Mouse (Mus musculus) neural tube, embryonic 15.5 days (tissue): Measurements from ENCODE around the gene Lilra5. TPM values are rescaled to one million over a fixed set of nuclear protein-coding genes. Genes with fewer than 3 reads are reported as not detected.
"Not testable (repeated sequence)": the region's sequence is repeated elsewhere in the genome, so short reads cannot be mapped to it uniquely, and the experiment has no call there.

Experiments used
- ATAC-seq: fragments of 200-750 bp; cut with Nextera tagmentation; 2 replicates; pipeline ENCODE4 v1.8.0; 2017; ENCODE audit warnings: mild to moderate bottlenecking, moderate TSS enrichment, moderate library complexity; ENCODE audit not compliant: low FRiP score
- H3K27ac ChIP-seq: fragments of 300-500 bp; sonication (generic); replicated peaks from 2 replicates; pipeline ENCODE4 v1.5.1; 2015; ENCODE audit warnings: mild to moderate bottlenecking, inconsistent platforms
- H3K27me3 ChIP-seq: fragments of 300-500 bp; sonication (generic); replicated peaks from 2 replicates; pipeline ENCODE4 v1.6.1; 2015; ENCODE audit warnings: inconsistent platforms
- H3K36me3 ChIP-seq: fragments of 300-500 bp; sonication (generic); 2 replicates; pipeline ENCODE4 v1.6.1; 2015; ENCODE audit warnings: inconsistent platforms
- H3K4me1 ChIP-seq: fragments of 300-500 bp; sonication (generic); 2 replicates; pipeline ENCODE4 v1.6.1; 2015; ENCODE audit warnings: inconsistent platforms
- H3K4me2 ChIP-seq: fragments of 300-500 bp; sonication (generic); 2 replicates; pipeline ENCODE4 v1.6.1; 2015; ENCODE audit warnings: inconsistent platforms, mild to moderate bottlenecking, moderate library complexity
- H3K4me3 ChIP-seq: fragments of 300-500 bp; sonication (generic); replicated peaks from 2 replicates; pipeline ENCODE4 v1.5.1; 2015; ENCODE audit warnings: mild to moderate bottlenecking, inconsistent platforms
- H3K9ac ChIP-seq: fragments of 300-500 bp; sonication (generic); replicated peaks from 2 replicates; pipeline ENCODE4 v1.6.1; 2015; ENCODE audit warnings: mild to moderate bottlenecking, inconsistent platforms
- H3K9me3 ChIP-seq: fragments of 300-500 bp; sonication (generic); replicated peaks from 2 replicates; pipeline ENCODE4 v1.6.1; 2016; ENCODE audit warnings: inconsistent platforms
- WGBS: fragments of 180-500 bp; shearing (Covaris S2); methylation state at CpG from one replicate; pipeline ENCODE4 v1.1.7; 2015; ENCODE audit warnings: mixed read lengths; 5-methylcytosine and 5-hydroxymethylcytosine counted together
- polyA plus RNA-seq: library from polyadenylated mRNA; unstranded; fragments of >200 nt; fragmentation: Nextera tagmentation; extraction: Ambion mirVana; gene quantifications from 2 replicates; pipeline ENCODE4 v1.2.1, GENCODE M21; 2015

Lilra5 gene
- polyA plus RNA-seq = 0.14 TPM in 1 of 2 replicates, not detected in the other

DNA sequence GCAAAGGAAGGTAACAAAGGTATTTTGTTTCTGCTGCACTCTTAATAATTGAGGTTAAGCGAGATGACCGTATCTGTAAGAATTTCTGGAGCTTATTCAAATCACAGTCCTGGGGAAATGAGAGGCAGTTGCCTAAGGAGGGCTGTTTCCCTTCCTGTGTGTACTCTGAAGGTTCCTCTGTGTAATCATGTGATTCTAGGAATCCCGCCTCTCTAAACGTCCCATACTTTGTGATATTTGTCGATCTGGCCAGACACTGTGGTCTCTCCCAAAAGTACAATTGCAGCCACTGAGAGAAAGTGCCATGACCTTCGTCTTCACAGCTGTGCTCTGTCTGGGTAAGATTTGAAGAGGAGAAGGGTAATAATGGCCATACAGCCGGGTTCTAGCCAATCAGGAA is at the start of gene Lilra5:
Gene Lilra5 (plus strand): TSS at position 301 of the 400 bp plus-strand sequence.
- no peak for ATAC-seq
- no peak within 1 kb of the TSS for H3K9ac ChIP-seq
- H3K27ac ChIP-seq = no peak within 1 kb of the TSS
- H3K9me3 ChIP-seq = no peaks in the 10 kb centered on the region
- no peak within 1 kb of the TSS for H3K4me3 ChIP-seq
- no peaks in the 10 kb centered on the region for H3K4me1 ChIP-seq
- H3K36me3 ChIP-seq = no peaks in the 10 kb centered on the region
- WGBS = 79% methylated on average over 7 of the region's 7 CpGs
- no peak within 1 kb of the TSS for H3K4me2 ChIP-seq
- no peaks in the 10 kb centered on the region for H3K27me3 ChIP-seq

DNA sequence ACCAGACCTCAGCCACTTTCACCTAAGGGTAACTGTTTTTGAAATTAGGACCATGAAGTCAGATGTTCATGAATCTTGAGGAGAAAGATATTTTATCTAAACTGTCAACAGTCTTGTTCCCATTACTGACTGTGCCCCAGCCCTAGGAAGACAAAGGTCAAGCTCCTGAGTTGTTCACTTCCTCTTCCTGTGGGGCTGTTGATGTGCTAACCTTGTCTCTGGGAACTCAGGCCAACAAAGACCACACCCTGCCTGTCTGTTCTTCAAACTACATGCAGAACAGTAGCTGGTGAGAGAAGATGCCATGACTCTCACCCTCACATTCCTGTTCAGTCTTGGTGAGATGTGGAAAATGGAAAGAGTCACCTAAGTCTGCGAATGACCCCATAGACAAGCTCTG is 30.4 kb upstream of the Lilra5 start:
- WGBS = 79% methylated on average over 1 of the region's 1 CpGs
- no peak overlapping the region for H3K4me3 ChIP-seq

DNA sequence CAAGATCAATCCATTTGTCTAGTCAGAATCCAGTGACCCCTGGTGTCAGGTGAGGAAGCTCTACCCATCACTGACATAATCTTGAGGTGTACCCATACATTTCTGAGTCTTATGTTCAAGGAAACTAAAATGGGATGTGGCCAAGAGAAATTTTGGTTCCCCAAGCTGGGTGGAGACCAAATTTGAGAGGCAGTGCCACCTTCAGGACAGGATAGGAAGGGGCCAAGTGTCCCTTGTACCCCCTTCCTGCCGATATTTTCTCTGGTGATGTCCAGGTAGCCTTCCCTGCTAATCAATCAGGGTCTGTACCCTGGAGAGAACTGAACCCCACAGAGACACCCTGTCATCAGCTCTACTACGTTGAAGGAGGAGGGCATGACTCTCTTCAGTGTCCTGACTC is 28.9 kb upstream of the Lilra5 start:
- no peak for ATAC-seq
- no peak overlapping the region for H3K4me2 ChIP-seq
- H3K27ac ChIP-seq = no peak overlapping the region
- H3K9ac ChIP-seq = no peak overlapping the region
- no peaks in the 10 kb centered on the region for H3K36me3 ChIP-seq
- H3K9me3 ChIP-seq = no peaks in the 10 kb centered on the region
- H3K4me1 ChIP-seq = no peaks in the 10 kb centered on the region
- whole genome bisulfite sequencing = 43% methylated on average over 2 of the region's 2 CpGs
- H3K27me3 ChIP-seq = no peaks in the 10 kb centered on the region
- no peak overlapping the region for H3K4me3 ChIP-seq

More for the DNA sequence above, 30.4 kb upstream of the Lilra5 start:
- H3K9ac ChIP-seq = no peak overlapping the region
- ATAC-seq = no peak
- no peaks in the 10 kb centered on the region for H3K4me1 ChIP-seq
- H3K27ac ChIP-seq = no peak overlapping the region
- no peaks in the 10 kb centered on the region for H3K27me3 ChIP-seq
- no peaks in the 10 kb centered on the region for H3K9me3 ChIP-seq
- H3K4me2 ChIP-seq = no peak overlapping the region
- H3K36me3 ChIP-seq = no peaks in the 10 kb centered on the region

DNA sequence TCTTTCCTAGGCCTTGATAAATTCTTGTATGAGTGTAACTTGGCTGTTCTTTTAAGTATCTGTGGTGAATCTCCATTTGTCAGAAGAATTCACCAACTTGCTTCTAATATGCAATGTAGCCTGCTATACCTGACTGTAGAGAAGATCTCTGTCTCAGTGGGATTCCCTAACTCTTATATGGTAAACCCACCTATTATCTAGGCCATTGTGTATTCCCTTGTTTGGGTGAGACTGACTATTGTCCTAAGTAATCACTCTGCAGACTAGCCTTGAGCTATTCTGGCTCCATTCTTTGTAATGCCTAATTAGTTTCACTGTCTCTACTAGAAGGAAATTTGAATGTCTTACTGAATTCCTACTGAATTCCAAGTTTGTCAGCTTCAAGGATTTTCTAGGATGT is 24.1 kb upstream of the Lilra5 start:
- H3K4me3 ChIP-seq, H3K4me1 ChIP-seq, ATAC-seq, H3K9me3 ChIP-seq, H3K9ac ChIP-seq, H3K27ac ChIP-seq, H3K4me2 ChIP-seq, H3K36me3 ChIP-seq, H3K27me3 ChIP-seq: not testable (repeated sequence)

DNA sequence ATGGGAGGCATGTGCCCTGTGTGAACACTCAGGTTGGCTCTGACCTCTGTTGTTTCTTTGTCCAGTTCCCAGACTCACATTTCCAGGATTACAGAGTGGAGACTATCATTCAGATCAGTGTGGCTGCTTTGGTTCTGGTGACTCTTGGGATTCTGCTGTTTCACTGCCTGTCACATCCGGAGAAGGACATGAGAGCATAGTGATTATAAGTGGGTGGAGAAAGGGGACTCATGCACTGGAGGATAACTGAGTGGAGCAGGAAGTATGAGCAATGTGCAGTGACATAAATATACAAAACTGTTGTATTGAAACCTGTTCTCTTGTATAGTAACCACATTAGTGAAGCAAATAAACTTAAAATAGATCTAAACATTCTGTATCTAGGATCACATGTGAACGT is 22.2 kb upstream of the Lilra5 start:
- ATAC-seq = no peak
- H3K4me3 ChIP-seq = no peak overlapping the region

DNA sequence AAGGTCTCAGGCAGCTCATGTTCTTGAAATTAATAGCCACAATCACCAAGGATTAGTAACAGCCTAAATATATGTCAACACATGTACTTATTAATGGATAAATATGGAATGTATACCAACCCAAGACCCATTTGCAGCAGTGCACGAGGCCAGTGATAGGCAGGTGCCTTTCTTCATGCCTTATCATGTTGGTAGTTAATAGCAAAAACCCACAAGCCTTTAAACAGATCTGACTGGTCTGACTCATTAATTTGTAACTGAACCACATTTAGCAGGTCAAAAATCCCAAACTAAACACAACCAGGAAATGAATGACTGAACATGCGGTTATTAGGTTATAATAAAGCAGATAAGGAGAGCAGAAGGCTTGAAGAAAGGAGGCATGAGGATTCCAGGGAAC is 21.7 kb upstream of the Lilra5 start:
- 81% methylated on average over 2 of the region's 2 CpGs for WGBS

More for the DNA sequence above, 22.2 kb upstream of the Lilra5 start:
- H3K27ac ChIP-seq = no peak overlapping the region
- H3K27me3 ChIP-seq = no peaks in the 10 kb centered on the region
- no peaks in the 10 kb centered on the region for H3K36me3 ChIP-seq
- no peak overlapping the region for H3K9ac ChIP-seq
- H3K4me1 ChIP-seq = no peaks in the 10 kb centered on the region
- no peaks in the 10 kb centered on the region for H3K9me3 ChIP-seq
- 81% methylated on average over 2 of the region's 2 CpGs for WGBS
- H3K4me2 ChIP-seq = no peak overlapping the region

DNA sequence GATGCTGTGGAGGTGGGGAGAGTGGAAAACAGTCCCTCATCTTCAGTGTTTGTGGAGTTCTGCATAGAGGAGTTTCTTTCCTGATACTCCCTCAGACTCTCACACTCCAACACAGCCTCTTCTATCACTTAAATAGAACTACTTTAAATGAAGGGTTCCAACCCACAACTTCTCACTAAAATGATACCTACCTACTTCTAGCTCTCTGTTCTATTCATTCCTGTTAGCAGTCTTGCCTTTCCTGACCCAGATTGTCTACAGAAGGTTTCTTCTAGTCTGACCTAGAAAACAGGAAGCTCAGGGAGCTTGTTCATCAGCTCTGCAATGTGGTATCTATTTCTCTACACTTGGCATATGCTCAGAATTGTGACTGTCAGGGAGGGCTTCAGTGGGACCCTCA is 2.0 kb upstream of the Lilra5 start:
- Histone ChIP-seq H3K27me3 (no peaks in the 10 kb centered on the region), H3K9me3 (no peaks in the 10 kb centered on the region), H3K4me1 (no peaks in the 10 kb centered on the region), H3K9ac (no peak overlapping the region), H3K4me3 (no peak overlapping the region), H3K36me3 (no peaks in the 10 kb centered on the region), H3K27ac (no peak overlapping the region), H3K4me2 (no peak overlapping the region)
- no peak for ATAC-seq

More for the DNA sequence above, 21.7 kb upstream of the Lilra5 start:
- H3K9me3 ChIP-seq = no peaks in the 10 kb centered on the region
- no peak for ATAC-seq
- no peak overlapping the region for H3K9ac ChIP-seq
- H3K4me1 ChIP-seq = no peaks in the 10 kb centered on the region
- no peaks in the 10 kb centered on the region for H3K27me3 ChIP-seq
- no peak overlapping the region for H3K4me2 ChIP-seq
- no peak overlapping the region for H3K27ac ChIP-seq
- H3K36me3 ChIP-seq = no peaks in the 10 kb centered on the region
- no peak overlapping the region for H3K4me3 ChIP-seq

DNA sequence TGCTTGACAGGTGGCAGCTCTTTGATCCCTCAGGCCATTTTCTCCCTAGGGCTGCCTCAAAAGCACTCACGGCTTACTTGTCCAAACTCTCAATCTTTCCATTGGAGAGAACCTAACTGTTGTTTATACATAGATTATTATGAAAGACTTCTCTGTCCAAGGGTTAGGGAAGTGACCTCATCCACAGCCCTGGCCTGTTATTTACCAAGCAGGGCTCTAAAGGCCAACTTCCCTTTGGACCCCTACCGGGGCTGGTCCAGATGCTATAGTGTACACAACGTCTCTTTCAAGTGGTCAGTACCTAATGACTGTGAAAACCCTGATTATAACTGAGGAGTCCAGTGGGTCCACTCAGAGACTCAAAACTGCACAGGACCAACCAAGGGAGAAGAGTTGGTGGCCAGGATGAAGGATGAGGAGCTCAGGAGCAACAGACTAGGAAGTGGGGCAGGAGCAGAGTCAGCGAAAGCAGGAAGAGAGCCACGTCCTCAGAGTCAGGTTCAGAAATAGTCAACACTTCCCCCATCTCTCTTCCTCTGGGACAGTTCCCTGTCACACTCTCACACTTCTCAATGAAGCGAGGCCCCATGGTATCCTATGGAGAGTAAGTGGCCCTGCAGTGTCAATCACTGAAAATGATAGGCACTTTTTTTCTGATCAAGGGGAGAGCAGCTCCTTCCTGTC is 1.6 kb downstream of the Lilra5 start:
- no peaks in the 10 kb centered on the region for H3K4me1 ChIP-seq
- H3K27me3 ChIP-seq = no peaks in the 10 kb centered on the region

DNA sequence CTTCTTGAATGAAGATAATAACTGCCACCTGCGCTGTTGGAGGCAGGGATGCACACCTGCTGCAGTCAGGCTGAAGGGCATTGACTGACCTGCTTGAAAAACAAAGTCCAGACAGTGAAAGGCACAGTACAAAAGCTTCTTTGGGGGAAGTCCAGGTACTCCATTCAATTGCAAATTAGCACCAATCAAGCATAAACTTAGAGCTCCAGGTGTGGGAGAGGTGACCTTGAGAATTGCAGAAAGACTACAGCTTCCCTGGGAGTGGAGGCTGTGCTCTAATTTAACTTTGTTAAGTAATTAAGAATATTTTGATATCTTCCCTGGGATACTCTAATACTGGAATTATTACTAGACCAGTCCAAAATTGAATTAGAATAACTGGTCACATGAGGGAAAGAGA is 13.7 kb downstream of the Lilra5 start:
- H3K4me1 ChIP-seq, H3K9ac ChIP-seq, H3K9me3 ChIP-seq, H3K4me2 ChIP-seq, H3K27ac ChIP-seq, H3K4me3 ChIP-seq, H3K36me3 ChIP-seq, ATAC-seq, H3K27me3 ChIP-seq: not testable (repeated sequence)
- WGBS = 77% methylated on average over 1 of the region's 1 CpGs

More for the DNA sequence above, 1.6 kb downstream of the Lilra5 start:
- Histone ChIP-seq H3K4me2 (no peak overlapping the region), H3K9ac (no peak overlapping the region), H3K27ac (no peak overlapping the region), H3K36me3 (no peaks in the 10 kb centered on the region), H3K9me3 (no peaks in the 10 kb centered on the region), H3K4me3 (no peak overlapping the region)
- 83% methylated on average over 6 of the region's 6 CpGs for WGBS
- no peak for ATAC-seq

DNA sequence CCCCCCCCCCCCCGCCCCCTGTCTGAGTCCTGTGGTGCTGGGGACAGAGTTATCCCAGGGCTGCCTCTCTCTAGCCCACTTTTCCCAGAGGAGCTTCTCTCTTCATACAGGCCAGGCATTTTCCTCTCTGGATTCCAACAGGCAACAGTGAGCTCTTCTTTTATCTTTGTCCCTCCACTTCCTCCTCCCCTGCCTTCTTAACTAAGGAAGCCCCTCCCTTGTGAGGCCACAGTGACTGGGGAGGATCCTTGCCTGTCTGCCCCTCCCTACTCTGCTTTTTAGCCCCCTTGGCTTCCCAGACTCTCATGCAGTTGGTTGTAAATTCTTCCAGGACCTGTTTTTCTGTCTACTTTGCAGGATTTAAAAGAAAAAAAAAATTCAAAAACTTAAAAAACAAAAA is 18.5 kb downstream of the Lilra5 start:
- H3K27me3 ChIP-seq, H3K36me3 ChIP-seq, H3K27ac ChIP-seq, ATAC-seq, H3K9ac ChIP-seq, H3K4me3 ChIP-seq, H3K4me1 ChIP-seq, H3K4me2 ChIP-seq, H3K9me3 ChIP-seq: not testable (repeated sequence)
- WGBS = no CpG with 5 or more reads among the region's 1 CpGs

DNA sequence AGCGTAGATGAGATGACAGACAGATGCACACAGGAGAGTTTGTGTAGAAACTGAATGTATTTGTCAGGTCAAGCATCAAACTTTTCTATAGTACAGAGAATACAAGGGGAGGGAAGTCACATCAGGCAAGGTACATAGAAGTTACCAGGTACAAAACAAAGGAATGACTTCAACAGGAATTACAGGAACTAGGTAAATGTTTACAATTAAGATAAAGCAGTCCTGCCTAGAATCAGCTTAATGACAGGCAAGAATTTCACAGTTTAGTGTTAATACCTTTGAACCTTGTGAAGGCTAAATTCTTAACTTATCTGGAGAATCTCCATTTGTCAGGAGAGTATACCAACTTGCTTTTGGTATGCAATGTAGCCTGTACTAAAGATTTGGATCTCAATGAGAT is 23.0 kb downstream of the Lilra5 start:
- not testable (repeated sequence) for H3K4me1 ChIP-seq, H3K4me3 ChIP-seq, H3K27me3 ChIP-seq, H3K27ac ChIP-seq, H3K9me3 ChIP-seq, H3K4me2 ChIP-seq, ATAC-seq, H3K9ac ChIP-seq, H3K36me3 ChIP-seq
- 100% methylated on average over 1 of the region's 1 CpGs for WGBS

DNA sequence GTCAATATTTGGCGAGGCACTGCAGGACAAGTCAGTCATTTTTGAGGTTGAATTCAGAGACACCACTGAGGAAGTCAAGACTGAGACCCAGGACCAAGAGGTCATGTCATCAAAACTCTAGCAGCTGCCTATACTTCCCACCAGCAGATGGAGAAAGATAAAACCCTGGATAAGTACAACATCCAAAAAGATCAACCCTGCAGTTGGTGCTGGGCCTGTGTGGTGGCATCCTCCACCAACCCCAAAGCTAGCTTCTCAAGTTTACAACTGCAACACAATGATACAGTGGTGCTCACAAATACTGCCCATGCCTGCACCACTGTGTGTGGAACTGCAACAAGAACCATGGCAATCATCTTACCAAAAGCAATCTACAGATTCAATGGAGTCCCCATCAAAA is 34.6 kb downstream of the Lilra5 start:
- H3K36me3 ChIP-seq, H3K4me1 ChIP-seq, ATAC-seq, H3K27ac ChIP-seq, H3K4me3 ChIP-seq, H3K4me2 ChIP-seq, H3K9me3 ChIP-seq, H3K9ac ChIP-seq, H3K27me3 ChIP-seq: not testable (repeated sequence)
- 84% methylated on average over 1 of the region's 1 CpGs for WGBS

DNA sequence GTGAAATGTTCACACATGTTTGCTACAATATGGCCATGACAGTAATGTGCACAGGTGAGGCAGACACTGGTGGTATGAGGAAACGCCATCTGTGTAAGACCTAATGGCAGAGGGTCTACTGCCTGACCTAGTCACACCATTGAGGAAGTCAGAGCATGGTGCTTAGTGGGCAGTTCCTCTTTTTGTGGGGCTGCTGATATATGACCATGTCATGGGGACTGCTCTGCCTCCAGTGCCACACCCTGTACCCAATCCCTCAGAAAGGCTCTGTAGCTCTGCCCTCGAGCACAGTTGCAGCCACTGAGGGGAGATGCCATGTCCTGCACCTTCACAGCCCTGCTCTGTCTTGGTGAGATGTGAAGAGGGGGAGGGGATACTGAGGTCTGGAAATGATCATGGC is 36.3 kb downstream of the Lilra5 start:
- H3K4me2 ChIP-seq, H3K27ac ChIP-seq, H3K4me1 ChIP-seq, H3K9ac ChIP-seq, H3K4me3 ChIP-seq, H3K36me3 ChIP-seq, H3K27me3 ChIP-seq, ATAC-seq, H3K9me3 ChIP-seq: not testable (repeated sequence)
- whole genome bisulfite sequencing = 77% methylated on average over 2 of the region's 2 CpGs
